Mouse (Mus musculus): ENCODE measurements at regions not wholly inside any gene's neighbourhood (a gene's known extent, or its start where the extent isn't known, plus 50 kb on each side); places are given as distances from the start of the nearest gene placed in this dataset.

DNA sequence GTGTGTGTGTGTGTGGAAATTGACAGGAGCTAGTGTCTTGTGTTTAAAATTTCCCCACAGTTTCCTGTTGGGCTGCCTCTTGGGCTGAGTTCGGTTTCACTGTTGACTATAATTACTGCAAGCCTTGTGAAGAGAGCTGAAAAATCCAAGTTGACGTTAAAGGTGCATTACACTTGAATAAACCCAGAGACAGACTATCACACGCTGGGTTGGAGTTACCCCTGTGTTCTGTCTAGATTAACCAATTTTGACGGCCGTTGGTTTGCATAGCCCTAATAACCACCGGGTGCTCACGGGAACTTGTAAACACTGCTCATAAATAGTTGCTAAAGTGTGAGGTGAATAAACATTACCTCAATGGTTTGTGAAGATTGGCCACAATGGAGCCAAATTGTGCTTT is 398.1 kb downstream of the Fgf9 start:
- Histone ChIP-seq H3K4me3 (ENCODE audit: inconsistent target) (no peak overlapping the region), H3K36me3 (ENCODE audit: inconsistent target) (no peaks in the 10 kb centered on the region), H3K27ac (no peak overlapping the region), H3K79me2 (ENCODE audit: inconsistent target) (no peaks in the 10 kb centered on the region)
- 42% methylated on average over 6 of the region's 7 CpGs for WGBS (ENCODE audit: missing documents)

- no peaks in the 10 kb centered on the region for H3K36me3 ChIP-seq (ENCODE audit: inconsistent target)
- H3K27ac ChIP-seq, result no peak overlapping the region
- no peak overlapping the region for H3K4me3 ChIP-seq (ENCODE audit: inconsistent target)
- H3K79me2 ChIP-seq (ENCODE audit: inconsistent target), result no peaks in the 10 kb centered on the region
- 69% methylated on average over 5 of the region's 5 CpGs for WGBS (ENCODE audit: missing documents)
These were observed 397.5 kb downstream of the Fgf9 start for GRCm38 (mm10) chr14:58467856-58468255.

GRCm38 (mm10) chr14:58446776-58447354 is 376.5 kb downstream of the Fgf9 start:
- no peak overlapping the region for H3K27ac ChIP-seq
- H3K36me3 ChIP-seq (ENCODE audit: inconsistent target), result no peaks in the 10 kb centered on the region
- no peak overlapping the region for H3K4me3 ChIP-seq (ENCODE audit: inconsistent target)
- 92% methylated on average over 5 of the region's 5 CpGs for WGBS (ENCODE audit: missing documents)
- H3K79me2 ChIP-seq (ENCODE audit: inconsistent target), result no peaks in the 10 kb centered on the region

DNA sequence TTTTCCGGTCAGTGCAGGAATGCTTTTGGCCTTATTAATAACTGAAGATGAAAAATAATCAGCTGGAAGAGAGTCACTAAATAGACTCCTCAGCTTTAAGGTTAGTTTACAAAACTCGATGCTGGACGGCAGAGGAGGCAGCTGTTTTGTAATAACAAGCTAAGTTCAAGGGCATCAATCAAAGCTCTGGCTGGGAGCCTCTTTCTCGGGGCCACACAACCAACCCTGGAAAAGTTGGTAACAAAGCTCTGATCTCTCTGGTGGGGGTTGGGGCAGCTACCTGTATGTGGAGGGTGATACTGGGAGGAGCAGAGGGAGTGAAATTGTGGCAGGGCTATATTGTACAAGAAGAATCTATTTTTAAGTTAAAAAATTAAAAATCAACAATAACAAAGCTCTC is 374.1 kb downstream of the Fgf9 start:
- no peak overlapping the region for H3K4me3 ChIP-seq (ENCODE audit: inconsistent target)
- WGBS (ENCODE audit: missing documents), result 83% methylated on average over 3 of the region's 4 CpGs
- no peaks in the 10 kb centered on the region for H3K79me2 ChIP-seq (ENCODE audit: inconsistent target)
- H3K36me3 ChIP-seq (ENCODE audit: inconsistent target), result no peaks in the 10 kb centered on the region
- no peak overlapping the region for H3K27ac ChIP-seq

DNA sequence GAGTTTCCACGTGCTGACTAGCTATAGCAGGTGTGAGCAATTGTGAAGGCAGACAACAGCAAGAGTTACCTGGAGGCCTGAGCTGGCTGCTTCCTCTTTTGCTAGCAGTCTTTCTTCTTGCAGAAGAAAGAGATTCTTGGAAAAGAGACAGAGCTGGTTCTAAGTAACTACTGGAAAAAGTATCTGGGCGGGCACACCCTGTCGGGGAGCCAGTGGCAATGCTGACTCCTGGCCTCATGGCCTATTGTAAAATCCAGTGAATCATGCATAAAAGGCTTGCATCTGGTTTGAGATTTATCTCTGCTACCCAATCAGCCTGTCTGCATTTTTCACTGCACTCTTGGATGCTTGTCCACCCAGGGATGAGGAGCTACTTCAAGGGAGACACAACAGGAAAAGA is 372.2 kb downstream of the Fgf9 start:
- Histone ChIP-seq H3K4me3 (ENCODE audit: inconsistent target) (no peak overlapping the region), H3K27ac (no peak overlapping the region), H3K79me2 (ENCODE audit: inconsistent target) (no peaks in the 10 kb centered on the region), H3K36me3 (ENCODE audit: inconsistent target) (no peaks in the 10 kb centered on the region)
- 86% methylated on average over 3 of the region's 3 CpGs for WGBS (ENCODE audit: missing documents)

DNA sequence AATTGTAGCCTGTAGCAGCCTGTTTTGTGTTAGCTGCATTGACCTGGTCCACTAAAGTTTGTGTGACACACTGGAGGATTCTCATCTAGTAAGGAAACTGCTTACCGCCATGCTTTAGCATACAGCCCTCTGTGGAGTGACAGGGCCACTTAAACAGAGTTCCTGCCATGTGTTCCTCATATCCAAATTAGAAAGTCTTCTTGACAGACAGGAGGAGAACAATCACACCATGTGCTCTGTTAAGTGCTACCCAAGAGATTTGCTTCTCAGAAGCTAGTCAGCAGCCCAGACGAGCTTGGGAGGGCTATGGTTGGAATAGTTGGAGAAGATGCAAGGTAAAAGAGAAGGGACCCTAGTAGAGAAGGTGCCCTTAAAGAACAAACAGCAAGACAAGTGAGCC is 369.6 kb downstream of the Fgf9 start:
- WGBS (ENCODE audit: missing documents), result 72% methylated on average over 2 of the region's 2 CpGs
- H3K27ac ChIP-seq, result no peak overlapping the region
- H3K36me3 ChIP-seq (ENCODE audit: inconsistent target), result no peaks in the 10 kb centered on the region
- H3K79me2 ChIP-seq (ENCODE audit: inconsistent target), result no peaks in the 10 kb centered on the region
- H3K4me3 ChIP-seq (ENCODE audit: inconsistent target), result no peak overlapping the region

- H3K79me2 ChIP-seq (ENCODE audit: inconsistent target), result no peaks in the 10 kb centered on the region
- 84% methylated on average over 3 of the region's 3 CpGs for WGBS (ENCODE audit: missing documents)
- H3K4me3 ChIP-seq (ENCODE audit: inconsistent target), result no peak overlapping the region
- no peak overlapping the region for H3K27ac ChIP-seq
- no peaks in the 10 kb centered on the region for H3K36me3 ChIP-seq (ENCODE audit: inconsistent target)
These were observed 365.7 kb downstream of the Fgf9 start for GRCm38 (mm10) chr14:58436096-58436495.

- WGBS (ENCODE audit: missing documents), result 84% methylated on average over 6 of the region's 6 CpGs
- H3K79me2 ChIP-seq (ENCODE audit: inconsistent target), result no peaks in the 10 kb centered on the region
- H3K4me3 ChIP-seq (ENCODE audit: inconsistent target), result no peak overlapping the region
- no peaks in the 10 kb centered on the region for H3K36me3 ChIP-seq (ENCODE audit: inconsistent target)
- H3K27ac ChIP-seq, result no peak overlapping the region
These were observed 356.1 kb downstream of the Fgf9 start for GRCm38 (mm10) chr14:58426472-58426871.

DNA sequence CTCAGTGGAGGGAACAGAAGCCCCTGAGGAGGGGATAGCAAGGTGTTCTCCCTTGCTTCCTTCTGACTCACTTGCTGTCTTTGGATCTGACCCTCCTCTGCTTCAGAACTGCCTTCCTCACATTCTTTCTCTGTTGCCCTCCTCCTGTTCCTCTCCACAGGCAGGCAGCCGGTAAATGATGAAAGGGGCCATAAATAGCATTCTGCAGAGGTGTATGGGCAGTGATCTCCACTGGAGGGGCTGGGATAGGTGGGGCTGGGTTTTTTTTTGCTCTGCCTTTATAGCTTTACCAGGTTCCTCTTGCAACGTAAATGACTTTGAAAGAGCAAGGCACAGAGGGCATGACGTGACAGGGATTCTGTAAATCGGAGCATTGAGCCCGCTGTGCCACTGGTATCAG is 351.6 kb downstream of the Fgf9 start:
- no peaks in the 10 kb centered on the region for H3K79me2 ChIP-seq (ENCODE audit: inconsistent target)
- no peak overlapping the region for H3K27ac ChIP-seq
- 62% methylated on average over 5 of the region's 5 CpGs for WGBS (ENCODE audit: missing documents)
- no peaks in the 10 kb centered on the region for H3K36me3 ChIP-seq (ENCODE audit: inconsistent target)
- H3K4me3 ChIP-seq (ENCODE audit: inconsistent target), result no peak overlapping the region

GRCm38 (mm10) chr14:58417545-58417944 is 347.2 kb downstream of the Fgf9 start:
- Histone ChIP-seq H3K36me3 (ENCODE audit: inconsistent target) (no peaks in the 10 kb centered on the region), H3K79me2 (ENCODE audit: inconsistent target) (no peaks in the 10 kb centered on the region), H3K27ac (no peak overlapping the region), H3K4me3 (ENCODE audit: inconsistent target) (no peak overlapping the region)
- 75% methylated on average over 1 of the region's 1 CpGs for WGBS (ENCODE audit: missing documents)

GRCm38 (mm10) chr14:58392055-58392726 is 321.8 kb downstream of the Fgf9 start:
- H3K36me3 ChIP-seq (ENCODE audit: inconsistent target), result no peaks in the 10 kb centered on the region
- no peaks in the 10 kb centered on the region for H3K79me2 ChIP-seq (ENCODE audit: inconsistent target)
- H3K4me3 ChIP-seq (ENCODE audit: inconsistent target), result no peak overlapping the region
- 89% methylated on average over 8 of the region's 9 CpGs for WGBS (ENCODE audit: missing documents)
- H3K27ac ChIP-seq, result no peak overlapping the region

DNA sequence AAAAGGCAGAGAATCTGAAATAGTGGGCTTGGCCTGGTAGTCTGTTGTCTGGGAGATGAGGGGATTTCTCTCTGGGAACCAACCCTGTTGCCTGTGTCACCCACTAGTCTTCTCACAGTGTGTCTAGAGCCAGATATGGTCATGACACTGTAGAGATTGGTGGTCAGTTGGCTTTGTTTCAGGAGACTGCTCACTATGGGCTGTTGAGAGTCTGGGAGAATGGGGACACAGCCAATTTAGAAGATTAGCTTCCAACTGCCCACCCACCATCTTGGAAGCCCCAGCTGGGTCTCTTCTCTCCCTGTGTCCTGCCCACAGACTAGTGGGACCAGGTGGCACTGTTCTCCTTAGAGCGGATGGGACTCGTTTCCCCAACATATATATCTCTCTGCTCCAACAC is 320.4 kb downstream of the Fgf9 start:
- Histone ChIP-seq H3K4me3 (ENCODE audit: inconsistent target) (no peak overlapping the region), H3K27ac (no peak overlapping the region), H3K79me2 (ENCODE audit: inconsistent target) (no peaks in the 10 kb centered on the region), H3K36me3 (ENCODE audit: inconsistent target) (no peaks in the 10 kb centered on the region)
- WGBS (ENCODE audit: missing documents), result 94% methylated on average over 2 of the region's 2 CpGs

DNA sequence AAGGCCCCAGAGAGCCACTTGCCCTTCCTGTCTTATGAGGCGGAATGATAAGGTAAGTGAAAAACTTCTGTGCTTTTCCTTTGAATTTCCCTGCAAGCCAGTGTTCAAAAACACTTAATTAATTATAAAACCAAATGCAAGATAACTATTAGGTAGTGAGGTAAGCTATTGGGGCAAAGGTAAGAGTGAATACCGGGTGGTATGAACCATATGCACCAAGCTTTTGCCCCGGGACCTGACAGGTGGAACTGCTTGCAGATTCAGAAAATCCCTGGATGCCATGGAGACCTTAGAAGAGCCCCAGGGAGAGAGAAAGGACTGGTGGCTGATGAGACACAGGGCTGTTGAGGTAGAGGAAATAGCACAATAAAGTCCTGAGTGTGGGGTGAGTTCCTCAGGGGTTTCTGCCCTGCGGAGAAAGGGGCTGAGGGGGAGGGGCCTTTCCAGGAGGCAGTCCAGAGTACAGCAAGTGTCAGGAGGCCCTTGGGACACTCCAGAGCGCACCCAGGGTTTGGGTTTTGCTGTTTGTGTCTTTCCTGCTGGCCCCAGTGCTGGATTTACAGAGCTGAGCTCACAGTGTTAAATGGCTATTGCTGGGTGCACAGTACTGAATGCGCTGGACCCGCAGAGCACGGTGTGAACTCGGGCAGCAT is 317.1 kb downstream of the Fgf9 start:
- Histone ChIP-seq H3K79me2 (ENCODE audit: inconsistent target) (no peaks in the 10 kb centered on the region), H3K36me3 (ENCODE audit: inconsistent target) (no peaks in the 10 kb centered on the region), H3K4me3 (ENCODE audit: inconsistent target) (no peak overlapping the region), H3K27ac (no peak overlapping the region)
- WGBS (ENCODE audit: missing documents), result 85% methylated on average over 9 of the region's 9 CpGs

GRCm38 (mm10) chr14:58375056-58375455 is 304.7 kb downstream of the Fgf9 start:
- H3K4me3 ChIP-seq (ENCODE audit: inconsistent target), result no peak overlapping the region
- H3K79me2 ChIP-seq (ENCODE audit: inconsistent target), result no peaks in the 10 kb centered on the region
- H3K36me3 ChIP-seq (ENCODE audit: inconsistent target), result no peaks in the 10 kb centered on the region
- H3K27ac ChIP-seq, result no peak overlapping the region

DNA sequence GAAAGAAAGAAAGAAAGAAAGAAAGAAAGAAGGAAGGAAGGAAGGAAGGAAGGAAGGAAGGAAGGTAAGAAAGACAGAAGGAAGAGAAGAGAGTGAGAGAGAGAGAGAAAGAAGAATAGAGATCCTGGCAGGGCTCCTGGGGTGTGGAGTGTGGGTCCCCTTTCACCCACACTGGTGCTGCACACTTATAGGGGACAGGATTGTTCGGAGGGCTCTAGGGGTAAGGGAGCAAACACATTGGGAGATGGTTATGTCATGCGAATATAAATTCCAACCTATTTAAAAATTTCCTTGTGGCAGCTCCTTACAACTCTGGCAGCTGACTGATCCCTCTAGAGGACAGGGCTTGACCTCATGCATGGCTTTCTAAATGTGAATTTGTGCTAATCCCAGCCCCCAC is 286.5 kb downstream of the Fgf9 start:
- Histone ChIP-seq H3K36me3 (ENCODE audit: inconsistent target) (no peaks in the 10 kb centered on the region), H3K4me3 (ENCODE audit: inconsistent target) (no peak overlapping the region), H3K27ac (no peak overlapping the region), H3K79me2 (ENCODE audit: inconsistent target) (no peaks in the 10 kb centered on the region)
- WGBS (ENCODE audit: missing documents), result 82% methylated on average over 2 of the region's 2 CpGs

- H3K36me3 ChIP-seq (ENCODE audit: inconsistent target), result no peaks in the 10 kb centered on the region
- no peak overlapping the region for H3K4me3 ChIP-seq (ENCODE audit: inconsistent target)
- no peak overlapping the region for H3K27ac ChIP-seq
- no peaks in the 10 kb centered on the region for H3K79me2 ChIP-seq (ENCODE audit: inconsistent target)
These were observed 282.6 kb downstream of the Fgf9 start for GRCm38 (mm10) chr14:58352986-58353385.

Data from macrophage (primary cell).